Mouse (Mus musculus) embryonic facial prominence, embryonic 15.5 days (tissue): ENCODE measurements around the gene Cmip. TPM values are rescaled to one million over a fixed set of nuclear protein-coding genes. Genes with fewer than 3 reads are reported as not detected.

Source experiments
- ATAC-seq: fragments of 200-750 bp; cut with Nextera tagmentation; 2 replicates; pipeline ENCODE4 v1.8.0; 2017; ENCODE audit warnings: low read depth, moderate TSS enrichment; ENCODE audit not compliant: insufficient number of reproducible peaks, low FRiP score, low TSS enrichment
- H3K27ac ChIP-seq: fragments of 300-500 bp; sonication (generic); replicated peaks from 2 replicates; pipeline ENCODE4 v1.5.1; 2015; ENCODE audit warnings: mild to moderate bottlenecking, inconsistent platforms
- H3K27me3 ChIP-seq: fragments of 300-500 bp; sonication (generic); 2 replicates; pipeline ENCODE4 v1.6.1; 2015; ENCODE audit warnings: inconsistent platforms
- H3K36me3 ChIP-seq: fragments of 300-500 bp; sonication (generic); 2 replicates; pipeline ENCODE4 v1.6.1; 2015; ENCODE audit warnings: mild to moderate bottlenecking, inconsistent platforms
- H3K4me1 ChIP-seq: fragments of 300-500 bp; sonication (generic); 2 replicates; pipeline ENCODE4 v1.6.1; 2015; ENCODE audit warnings: inconsistent platforms
- H3K4me2 ChIP-seq: fragments of 300-500 bp; sonication (generic); replicated peaks from 2 replicates; pipeline ENCODE4 v1.6.1; 2015; ENCODE audit warnings: mild to moderate bottlenecking, inconsistent platforms
- H3K4me3 ChIP-seq: fragments of 300-500 bp; sonication (generic); replicated peaks from 2 replicates; pipeline ENCODE4 v1.5.1; 2015; ENCODE audit warnings: mild to moderate bottlenecking, inconsistent platforms
- H3K9ac ChIP-seq: fragments of 300-500 bp; sonication (generic); 2 replicates; pipeline ENCODE4 v1.6.1; 2015; ENCODE audit warnings: inconsistent platforms
- H3K9me3 ChIP-seq: fragments of 300-500 bp; sonication (generic); replicated peaks from 2 replicates; pipeline ENCODE4 v1.6.1; 2016; ENCODE audit warnings: inconsistent platforms
- WGBS: fragments of 180-500 bp; shearing (Covaris S2); methylation state at CpG from one replicate; pipeline ENCODE4 v1.1.7; 2015; 5-methylcytosine and 5-hydroxymethylcytosine counted together
- polyA plus RNA-seq: library from polyadenylated mRNA; unstranded; fragments of >200 nt; fragmentation: Nextera tagmentation; extraction: Ambion mirVana; gene quantifications from 2 replicates; pipeline ENCODE4 v1.2.1, GENCODE M21; 2015

Gene Cmip
- polyA plus RNA-seq, 1 experiment from 2014 or later, result 25.9 TPM

GRCm38 (mm10) chr8:117355111-117355831, 98.4 kb downstream of the Cmip start:
- H3K4me2 ChIP-seq, result no peak overlapping the region
- ATAC-seq, result no peak
- H3K9me3 ChIP-seq, result no peaks in the 10 kb centered on the region
- H3K36me3 ChIP-seq, result peaks cover 3% of the 10 kb centered on the region; the same call in 1 of the 2 replicates
- peaks cover 16% of the 10 kb centered on the region for H3K4me1 ChIP-seq
- no peaks in the 10 kb centered on the region for H3K27me3 ChIP-seq
- WGBS, result 82% methylated on average over 12 of the region's 12 CpGs
- H3K4me3 ChIP-seq, result no peak overlapping the region
- H3K9ac ChIP-seq, result no peak overlapping the region
- no peak overlapping the region for H3K27ac ChIP-seq

GRCm38 (mm10) chr8:117356109-117356672, 99.3 kb downstream of the Cmip start:
- H3K9ac ChIP-seq, result no peak overlapping the region
- WGBS, result 88% methylated on average over 13 of the region's 13 CpGs
- H3K36me3 ChIP-seq, result peaks cover 3% of the 10 kb centered on the region; the same call in 1 of the 2 replicates
- H3K9me3 ChIP-seq, result no peaks in the 10 kb centered on the region
- no peak overlapping the region for H3K4me3 ChIP-seq
- H3K27ac ChIP-seq, result no peak overlapping the region
- H3K4me1 ChIP-seq, result peaks cover 21% of the 10 kb centered on the region
- ATAC-seq, result no peak
- H3K4me2 ChIP-seq, result no peak overlapping the region
- no peaks in the 10 kb centered on the region for H3K27me3 ChIP-seq

- Histone ChIP-seq H3K4me1 (peaks cover 37% of the 10 kb centered on the region), H3K4me3 (no peak overlapping the region), H3K27ac (no peak overlapping the region), H3K9ac (no peak overlapping the region), H3K4me2 (no peak overlapping the region), H3K9me3 (no peaks in the 10 kb centered on the region), H3K27me3 (no peaks in the 10 kb centered on the region), H3K36me3 (peaks cover 3% of the 10 kb centered on the region; the same call in 1 of the 2 replicates)
- no peak for ATAC-seq
- WGBS, result 86% methylated on average over 16 of the region's 16 CpGs
These were observed 100.9 kb downstream of the Cmip start for GRCm38 (mm10) chr8:117357491-117358467.

DNA sequence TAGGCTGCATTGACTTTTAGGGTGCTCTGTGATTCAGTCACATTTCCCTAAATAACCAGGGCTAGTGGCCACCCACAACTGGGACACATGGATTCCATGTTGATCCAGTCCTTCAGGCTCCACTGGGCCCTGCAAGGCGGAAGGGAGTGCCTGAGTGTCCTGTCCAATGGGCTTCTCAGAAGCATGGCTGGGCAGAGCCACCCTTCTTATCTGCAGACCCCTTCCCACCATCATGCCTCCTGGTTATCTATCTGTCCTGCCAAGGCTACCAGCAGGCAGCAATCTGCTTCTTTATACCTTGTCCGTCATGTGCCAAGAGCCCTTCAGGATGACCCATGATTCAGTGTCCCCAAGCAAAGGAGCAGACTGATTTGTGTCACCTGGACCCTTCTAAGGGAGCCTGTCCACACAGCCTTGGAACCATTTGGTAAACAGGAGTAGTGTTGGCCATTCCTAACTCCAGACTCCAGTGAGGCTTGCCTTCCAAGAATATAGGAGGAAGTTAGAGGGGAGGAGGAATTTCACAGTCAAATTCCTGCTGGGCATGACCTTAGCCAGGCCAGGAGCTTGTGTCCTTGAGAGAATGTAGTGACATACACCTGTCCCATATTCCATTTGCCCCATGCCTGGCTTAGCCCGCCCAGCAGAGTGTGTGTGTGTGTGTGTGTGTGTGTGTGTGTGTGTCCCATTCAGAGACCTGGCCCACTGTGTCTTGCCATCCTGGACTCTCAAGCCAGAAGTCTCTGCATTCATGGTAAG, 103.5 kb downstream of the Cmip start:
- peaks cover 60% of the 10 kb centered on the region for H3K4me1 ChIP-seq
- 91% methylated on average over 3 of the region's 3 CpGs for WGBS
- peaks cover 3% of the 10 kb centered on the region; the same call in 1 of the 2 replicates for H3K36me3 ChIP-seq
- no peak for ATAC-seq
- H3K9ac ChIP-seq, result no peak overlapping the region
- H3K4me3 ChIP-seq, result no peak overlapping the region
- H3K9me3 ChIP-seq, result no peaks in the 10 kb centered on the region
- no peak overlapping the region for H3K27ac ChIP-seq
- no peak overlapping the region for H3K4me2 ChIP-seq
- H3K27me3 ChIP-seq, result no peaks in the 10 kb centered on the region

GRCm38 (mm10) chr8:117361595-117362437, 105.0 kb downstream of the Cmip start:
- peaks cover 62% of the 10 kb centered on the region for H3K4me1 ChIP-seq
- no peak for ATAC-seq

DNA sequence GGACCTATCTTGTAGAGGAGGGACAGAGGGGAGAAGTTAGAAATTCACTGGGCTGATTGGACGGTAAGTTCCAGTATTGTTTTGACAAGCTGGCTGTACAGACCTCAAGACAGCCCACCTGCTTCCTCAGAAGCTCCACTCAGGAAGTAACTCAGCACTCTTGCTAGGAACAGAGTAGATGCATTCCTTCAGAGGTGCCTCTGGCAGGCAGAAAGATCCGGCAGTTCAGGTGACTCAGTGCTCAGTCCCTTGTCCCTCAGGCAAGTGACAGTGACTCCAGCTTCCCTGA, 105.5 kb downstream of the Cmip start:
- no peaks in the 10 kb centered on the region for H3K9me3 ChIP-seq
- WGBS, result 29% methylated on average over 2 of the region's 2 CpGs
- peaks cover 63% of the 10 kb centered on the region for H3K4me1 ChIP-seq
- ATAC-seq, result no peak
- H3K36me3 ChIP-seq, result peaks cover 3% of the 10 kb centered on the region; the same call in 1 of the 2 replicates
- no peak overlapping the region for H3K27ac ChIP-seq
- H3K4me2 ChIP-seq, result no peak overlapping the region
- H3K27me3 ChIP-seq, result no peaks in the 10 kb centered on the region
- no peak overlapping the region for H3K4me3 ChIP-seq
- H3K9ac ChIP-seq, result no peak overlapping the region

More at GRCm38 (mm10) chr8:117361595-117362437, 105.0 kb downstream of the Cmip start:
- 68% methylated on average over 12 of the region's 12 CpGs for WGBS
- peaks cover 3% of the 10 kb centered on the region; the same call in 1 of the 2 replicates for H3K36me3 ChIP-seq
- no peaks in the 10 kb centered on the region for H3K27me3 ChIP-seq
- H3K9me3 ChIP-seq, result no peaks in the 10 kb centered on the region
- no peak overlapping the region for H3K27ac ChIP-seq
- H3K9ac ChIP-seq, result no peak overlapping the region
- H3K4me3 ChIP-seq, result no peak overlapping the region
- no peak overlapping the region for H3K4me2 ChIP-seq

DNA sequence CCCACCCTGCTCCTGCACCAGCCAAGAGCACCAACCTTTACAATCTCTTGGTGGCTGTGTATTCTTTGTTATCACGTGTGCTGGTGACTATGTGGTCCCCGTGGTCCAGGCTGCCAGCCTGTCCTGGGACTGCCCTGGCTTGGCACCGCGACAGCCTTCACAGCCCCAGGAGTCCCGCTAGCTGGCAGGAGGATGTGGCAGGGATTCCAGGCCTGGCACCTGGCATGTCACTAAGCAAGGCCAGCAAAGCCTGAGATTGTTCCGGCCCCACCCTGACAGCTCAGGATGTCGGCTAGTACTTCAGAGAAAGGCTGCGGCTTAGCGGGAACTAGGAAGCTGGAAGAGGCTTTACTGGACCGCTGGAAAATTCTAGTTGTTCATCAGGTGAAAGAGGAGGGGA, 106.4 kb downstream of the Cmip start:
- no peak overlapping the region for H3K4me2 ChIP-seq
- no peaks in the 10 kb centered on the region for H3K9me3 ChIP-seq
- 76% methylated on average over 10 of the region's 10 CpGs for WGBS
- H3K27me3 ChIP-seq, result no peaks in the 10 kb centered on the region
- H3K27ac ChIP-seq, result no peak overlapping the region
- H3K4me3 ChIP-seq, result no peak overlapping the region
- ATAC-seq, result no peak
- peaks cover 2% of the 10 kb centered on the region; the same call in 1 of the 2 replicates for H3K36me3 ChIP-seq
- peaks cover 61% of the 10 kb centered on the region for H3K4me1 ChIP-seq
- H3K9ac ChIP-seq, result no peak overlapping the region

- H3K9ac ChIP-seq, result no peak overlapping the region
- H3K4me2 ChIP-seq, result no peak overlapping the region
- H3K27ac ChIP-seq, result no peak overlapping the region
- WGBS, result 86% methylated on average over 19 of the region's 19 CpGs
- no peak for ATAC-seq
- no peaks in the 10 kb centered on the region for H3K27me3 ChIP-seq
- H3K4me3 ChIP-seq, result no peak overlapping the region
- H3K4me1 ChIP-seq, result peaks cover 68% of the 10 kb centered on the region
- no peaks in the 10 kb centered on the region for H3K36me3 ChIP-seq
- H3K9me3 ChIP-seq, result no peaks in the 10 kb centered on the region
These were observed 107.7 kb downstream of the Cmip start for GRCm38 (mm10) chr8:117364374-117365160.

DNA sequence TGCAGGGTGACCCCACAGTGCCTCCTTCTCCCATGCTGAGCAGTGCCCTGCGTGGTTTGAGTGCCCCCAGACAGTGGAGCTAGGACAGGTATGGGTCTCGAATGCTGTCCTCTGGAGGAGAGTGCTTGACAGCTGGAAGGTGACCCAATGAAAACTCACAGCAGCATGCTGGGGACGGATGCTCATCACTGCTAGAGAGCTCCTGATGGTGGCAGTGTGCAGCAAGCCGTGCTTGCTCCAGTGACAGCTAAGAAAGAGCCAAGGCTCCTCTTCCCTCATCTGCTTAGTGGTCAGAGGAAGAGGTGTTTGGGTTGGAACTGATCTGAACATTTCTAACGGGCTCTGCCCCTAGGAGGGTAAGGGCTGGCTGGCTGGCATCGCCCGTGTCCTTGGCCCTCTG, 109.6 kb downstream of the Cmip start:
- Histone ChIP-seq H3K9me3 (no peaks in the 10 kb centered on the region), H3K4me1 (peaks cover 79% of the 10 kb centered on the region)
- 58% methylated on average over 7 of the region's 7 CpGs for WGBS

More for the DNA sequence above, 109.6 kb downstream of the Cmip start:
- ATAC-seq, result no peak
- H3K4me2 ChIP-seq, result no peak overlapping the region
- no peaks in the 10 kb centered on the region for H3K36me3 ChIP-seq
- H3K27ac ChIP-seq, result no peak overlapping the region
- H3K9ac ChIP-seq, result no peak overlapping the region
- H3K4me3 ChIP-seq, result no peak overlapping the region
- no peaks in the 10 kb centered on the region for H3K27me3 ChIP-seq
